Mouse (Mus musculus) retina, postnatal 7 days (tissue): Measurements from ENCODE around the gene Fndc8.

Experiments
- DNase-seq: peaks from one replicate; pipeline ENCODE4 v3.0.0-alpha.2; 2012; ENCODE audit warnings: low read depth, low spot score

The Fndc8 gene

DNA sequence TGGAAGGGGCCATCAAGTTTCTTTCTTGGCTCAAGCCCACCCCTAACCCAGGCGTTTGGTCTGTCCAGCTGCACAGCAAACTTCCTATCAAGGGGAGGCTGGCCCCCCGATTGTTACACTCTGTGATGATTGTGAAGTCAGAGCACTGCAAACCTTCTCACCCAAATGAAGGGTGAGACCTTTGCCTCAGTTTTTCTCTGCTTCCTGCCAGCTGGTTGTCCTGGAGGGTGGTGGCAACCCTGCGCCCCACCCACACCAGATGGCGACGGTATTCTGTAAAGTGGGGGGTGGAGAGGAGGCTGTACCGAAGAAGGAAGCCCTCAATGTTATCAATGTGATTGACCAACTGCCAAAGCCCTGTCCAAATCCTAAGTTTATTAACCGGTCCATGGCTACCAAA lies at the start of gene Fndc8:
Gene Fndc8 (plus strand): TSS at position 189 of the 400 bp plus-strand sequence.
- no peak for DNase-seq

DNA sequence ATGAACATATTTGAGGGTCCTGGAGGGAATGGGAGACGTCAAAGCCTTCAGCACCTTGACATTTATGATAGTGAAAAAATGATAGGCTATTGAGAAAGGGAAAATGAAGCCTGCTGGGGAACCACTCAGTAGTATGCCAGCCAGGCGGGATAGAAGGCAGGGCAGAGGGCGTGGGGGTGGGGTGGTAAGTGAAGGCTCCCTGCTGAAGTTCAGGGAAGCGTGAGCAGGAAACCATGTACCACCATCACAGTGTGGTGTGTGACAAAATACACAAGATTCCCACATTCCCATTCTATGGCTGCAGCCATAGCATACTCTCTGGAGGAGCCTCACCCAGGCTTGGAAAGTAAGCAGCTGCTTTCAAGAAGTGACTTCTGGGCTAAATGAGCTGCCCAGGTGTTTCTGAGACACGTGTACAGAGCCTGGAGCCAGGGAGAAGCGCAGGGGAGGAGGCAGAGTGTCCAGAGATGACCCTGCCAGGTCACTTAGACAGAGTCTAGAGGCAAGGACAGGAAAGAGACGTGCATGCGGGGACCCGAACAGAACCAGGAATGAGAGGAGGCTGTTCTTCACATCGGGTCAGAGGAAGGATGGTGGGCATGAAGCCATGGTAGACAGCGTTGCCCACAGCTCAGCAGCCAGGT lies 47.0 kb upstream of the Fndc8 start:
- DNase-seq, result no peak

DNA sequence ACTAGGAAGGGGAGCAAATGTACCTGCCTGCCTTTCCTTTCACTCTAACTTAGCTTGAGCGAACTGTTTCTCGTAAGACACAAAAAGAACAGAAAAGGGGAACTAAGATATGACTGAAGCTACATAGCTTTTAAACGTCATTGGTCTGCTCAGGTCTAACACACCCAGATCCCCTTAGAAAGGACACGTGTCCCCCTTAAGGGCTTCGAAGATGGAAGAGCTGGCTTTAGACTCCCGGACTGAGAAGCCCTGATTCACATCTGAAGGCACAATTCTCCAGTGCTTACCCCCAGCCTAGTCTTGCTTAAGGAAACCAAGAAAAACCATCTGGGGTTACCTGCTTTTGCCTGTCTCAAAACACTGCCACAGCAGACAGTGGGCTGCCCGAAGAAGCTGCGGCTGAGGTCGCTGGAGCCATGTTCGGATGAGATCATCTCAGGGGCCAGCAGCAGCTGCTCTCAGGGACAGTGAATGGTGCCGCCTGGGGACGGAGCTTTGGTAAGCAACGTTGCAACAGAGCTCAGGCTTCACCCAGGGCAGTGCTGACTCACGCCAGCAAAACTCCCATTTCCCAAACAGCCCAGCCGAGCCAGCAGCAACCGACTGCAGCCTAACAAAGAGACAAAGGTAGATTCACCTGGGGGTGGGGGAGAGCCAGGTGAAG lies 46.4 kb upstream of the Fndc8 start:
- peak; percentile 24 for DNase-seq

- DNase-seq, result no peak
Measured at GRCm38 (mm10) chr11:82846079-82846436, 45.9 kb upstream of the Fndc8 start.

DNA sequence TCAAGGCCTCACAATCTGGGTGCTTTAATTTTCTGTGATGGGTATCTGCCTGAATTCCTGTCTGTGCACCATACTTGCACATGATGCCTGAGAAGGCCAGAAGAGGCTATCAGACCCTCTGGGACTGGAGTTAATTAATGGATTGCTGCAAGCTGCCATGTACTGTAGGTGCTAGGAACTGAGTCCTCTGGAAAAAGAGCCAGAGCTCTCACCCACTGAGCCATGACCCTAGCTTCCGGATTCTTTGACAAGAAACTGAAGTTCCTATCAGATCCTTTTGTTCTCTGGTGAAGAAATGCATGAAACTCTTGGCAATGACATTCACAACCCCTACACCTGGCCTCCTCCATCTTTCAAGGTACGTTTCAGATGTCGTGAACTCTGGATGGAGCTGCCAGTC lies 45.0 kb upstream of the Fndc8 start:
- DNase-seq, result no peak

DNA sequence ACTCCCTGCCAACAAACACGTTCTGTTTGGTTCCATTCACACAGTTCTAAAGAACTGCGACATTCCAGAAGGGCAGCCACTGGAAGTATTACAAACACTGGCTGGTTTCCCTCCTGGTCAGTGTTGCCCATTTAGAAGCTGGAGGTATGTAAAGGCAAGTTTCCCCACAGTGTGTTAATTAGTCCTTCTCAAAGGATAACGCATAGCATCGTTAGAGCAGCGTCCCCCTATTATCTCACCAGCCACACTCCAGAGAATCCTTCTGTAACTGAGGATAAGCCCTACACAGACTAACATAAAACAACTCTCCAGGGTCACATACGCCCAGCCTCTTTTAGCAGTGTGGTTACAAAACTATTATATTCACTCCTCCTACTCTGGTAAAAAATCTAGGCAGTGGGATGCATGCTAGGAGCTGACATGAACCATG lies 44.3 kb upstream of the Fndc8 start:
- no peak for DNase-seq

DNA sequence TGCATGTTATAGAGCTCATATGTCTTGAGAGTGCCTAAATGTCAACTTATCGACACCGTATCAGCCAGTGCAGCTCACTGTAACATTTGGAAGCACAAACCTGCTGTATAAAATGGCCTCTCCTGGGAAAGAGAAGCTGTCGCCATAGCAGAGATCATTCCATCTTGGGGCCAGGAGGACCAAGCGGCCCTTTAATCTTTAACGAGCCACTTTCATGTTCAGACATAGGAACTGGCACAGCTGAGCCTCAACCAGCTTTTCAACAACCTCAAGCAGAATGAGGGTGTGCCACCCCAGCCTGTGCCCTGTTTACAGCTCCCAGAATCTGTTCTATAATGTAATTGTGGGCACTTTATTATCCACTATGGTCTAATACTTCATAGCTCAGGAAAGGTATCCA lies 41.7 kb upstream of the Fndc8 start:
- DNase-seq, result no peak

- no peak for DNase-seq
Measured at GRCm38 (mm10) chr11:82852115-82852514, 39.8 kb upstream of the Fndc8 start.

DNA sequence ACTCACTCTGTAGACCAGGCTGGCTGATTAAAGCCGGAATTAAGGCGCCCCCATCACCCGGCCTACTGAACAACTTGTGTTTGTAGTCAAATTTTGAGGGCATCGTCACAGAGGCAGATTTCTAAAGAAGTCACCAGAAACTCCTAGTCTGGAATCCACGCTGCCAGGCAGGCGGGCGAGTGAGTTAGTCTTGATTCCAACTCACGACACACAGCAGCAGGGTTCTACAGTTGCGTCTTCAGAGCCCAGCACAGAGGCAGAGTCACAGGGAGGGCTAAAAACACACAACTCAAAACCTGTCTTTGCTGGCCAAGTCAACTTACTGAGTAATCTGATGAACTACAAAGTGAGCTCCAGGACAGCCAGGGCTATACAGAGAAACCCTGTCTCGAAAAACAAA lies 39.4 kb upstream of the Fndc8 start:
- no peak for DNase-seq

DNA sequence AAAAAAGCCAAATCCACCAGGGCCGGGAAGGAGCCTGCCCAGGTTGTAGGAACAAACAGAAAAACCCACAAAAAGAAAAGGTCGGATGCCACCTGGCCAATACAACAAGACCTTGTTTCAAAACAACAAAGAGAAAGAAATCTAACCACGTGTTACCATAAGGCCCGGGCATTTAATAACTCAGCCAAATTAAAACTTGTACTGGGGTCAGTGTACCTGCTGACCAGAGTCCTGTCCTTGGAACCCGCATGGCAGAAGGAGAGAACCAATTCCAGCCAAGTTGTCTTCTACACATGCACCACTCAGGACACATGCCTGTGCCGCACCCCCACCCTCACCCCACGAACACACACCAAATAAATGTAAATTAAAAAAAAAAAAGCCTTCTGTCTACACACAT lies 39.0 kb upstream of the Fndc8 start:
- DNase-seq, result no peak

DNA sequence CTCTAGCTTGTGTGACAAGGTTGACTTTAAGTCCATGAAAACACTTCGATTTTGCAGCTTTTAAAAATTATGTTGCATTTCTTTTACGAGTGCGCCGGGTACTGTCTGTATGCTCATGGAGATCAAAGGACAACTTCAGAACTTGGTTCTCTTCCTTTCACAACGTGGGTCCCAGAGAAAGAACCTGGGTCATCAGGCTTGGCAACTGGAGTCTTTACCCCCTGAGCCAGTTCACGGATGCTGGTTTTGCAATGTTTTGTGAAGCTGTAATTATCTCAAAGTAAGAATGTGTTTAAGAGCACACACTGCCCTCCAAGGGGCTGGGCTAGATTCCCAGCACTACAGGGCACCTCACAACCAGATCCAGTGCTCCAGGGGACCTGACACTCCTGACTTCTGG lies 37.8 kb upstream of the Fndc8 start:
- no peak for DNase-seq

DNA sequence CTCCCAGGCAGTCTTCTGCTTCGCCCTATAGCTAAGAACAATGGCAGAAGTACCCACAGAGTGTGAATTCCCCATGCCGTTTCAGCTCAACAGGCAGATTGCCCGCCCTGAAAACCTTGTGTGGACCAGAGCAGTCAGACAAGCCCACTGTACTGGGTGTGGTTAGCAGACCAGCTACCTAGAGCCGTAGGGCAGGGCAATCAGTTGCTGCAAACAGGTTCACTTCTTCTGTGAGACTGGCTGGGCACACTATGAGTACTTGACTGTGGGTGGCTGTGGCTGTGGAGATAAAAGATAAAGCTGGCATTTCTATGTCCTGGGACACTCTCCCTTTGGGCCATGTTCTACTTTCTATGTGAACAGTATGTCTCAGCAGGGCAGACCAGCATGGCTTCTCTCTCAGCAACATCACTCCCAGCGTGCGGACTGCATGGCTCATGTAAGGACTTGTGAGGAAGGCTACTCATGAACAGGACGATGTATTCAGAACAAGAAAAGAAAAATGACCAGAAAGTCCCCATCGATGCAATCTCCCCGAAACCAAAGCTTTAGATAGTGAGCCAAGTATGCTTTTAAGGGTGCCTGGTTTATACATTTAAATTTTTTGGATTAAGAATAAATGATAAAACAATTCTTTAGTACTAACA lies 36.5 kb upstream of the Fndc8 start:
- no peak for DNase-seq

DNA sequence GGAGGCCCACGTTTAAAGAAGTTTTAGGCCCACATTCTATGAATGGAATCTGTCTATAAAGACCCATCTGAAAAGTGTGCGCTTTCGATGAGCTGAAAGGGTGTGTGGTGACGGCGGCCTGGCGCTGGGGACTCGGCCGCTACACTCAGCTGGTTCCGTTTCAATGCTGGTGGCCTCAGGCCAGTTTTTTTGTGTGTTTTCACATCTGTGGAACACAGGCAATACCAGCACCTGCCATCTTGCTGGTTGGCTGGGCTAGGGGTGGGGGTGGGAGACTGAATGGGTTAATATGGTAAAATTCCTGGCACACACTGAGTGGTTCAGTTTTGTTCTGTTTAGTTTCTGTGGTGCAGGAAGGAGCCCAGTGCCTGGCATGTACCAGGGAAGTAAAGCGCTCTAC lies 35.9 kb upstream of the Fndc8 start:
- DNase-seq, result no peak

GRCm38 (mm10) chr11:82857307-82857848 lies 34.5 kb upstream of the Fndc8 start:
- no peak for DNase-seq

DNA sequence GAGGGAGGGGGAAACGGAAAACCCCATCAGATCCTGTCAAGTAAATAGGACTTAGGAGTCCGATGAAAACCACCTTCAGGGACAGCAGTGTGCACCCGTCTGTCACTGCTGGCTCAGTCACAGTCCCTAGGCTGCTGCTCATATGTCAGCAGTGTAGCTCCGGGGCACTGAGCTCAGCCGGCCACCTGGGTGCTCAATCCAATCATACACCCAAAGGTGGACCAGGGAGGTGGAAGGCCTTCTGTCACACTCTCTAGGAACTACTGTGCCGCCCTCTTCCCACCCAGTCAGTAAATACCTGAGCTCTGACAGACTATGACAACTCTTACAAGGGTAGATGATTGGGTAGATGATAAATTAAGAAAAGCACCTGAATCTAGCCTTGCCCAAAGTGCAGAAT lies 31.2 kb upstream of the Fndc8 start:
- no peak for DNase-seq

DNA sequence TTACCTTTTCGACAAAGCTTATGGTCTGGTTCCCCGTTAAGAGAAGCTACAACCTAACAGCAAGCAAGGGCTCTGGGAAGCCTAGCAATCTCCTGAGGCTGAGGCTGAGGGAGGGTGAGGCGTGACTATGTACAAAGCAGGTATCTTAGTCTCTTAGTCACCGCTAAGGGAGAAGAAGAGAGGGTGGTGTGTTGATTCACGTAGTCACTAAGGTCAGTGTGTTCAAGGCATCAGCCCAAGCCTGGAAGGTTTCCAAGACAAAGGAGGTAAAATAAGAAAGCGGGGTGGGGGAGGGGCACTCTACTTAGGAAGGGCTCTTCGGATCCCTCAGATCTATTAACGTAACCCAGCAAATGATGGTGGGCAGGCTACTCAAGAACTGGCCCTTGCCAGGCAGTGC lies 30.4 kb upstream of the Fndc8 start:
- DNase-seq, result no peak

DNA sequence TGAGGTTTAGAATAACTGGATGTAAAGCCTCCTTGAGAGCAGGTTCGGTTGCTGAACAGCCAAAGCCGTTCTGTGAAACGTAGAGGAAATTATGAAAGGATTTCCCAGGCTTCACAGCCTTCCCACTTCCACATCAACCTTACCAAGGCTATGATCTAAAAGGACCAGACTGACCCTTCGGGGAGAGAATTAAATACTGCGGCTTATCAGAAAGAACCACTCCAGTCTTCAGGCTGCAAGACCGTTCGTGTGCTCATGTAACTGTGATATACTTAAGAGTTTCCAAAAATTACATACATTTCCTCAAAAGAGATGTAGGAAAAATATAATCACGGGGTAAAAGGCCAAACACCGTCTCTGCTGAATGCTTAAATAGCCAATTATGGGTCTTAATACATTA lies 29.3 kb upstream of the Fndc8 start:
- no peak for DNase-seq

GRCm38 (mm10) chr11:82863059-82863458 lies 28.9 kb upstream of the Fndc8 start:
- DNase-seq, result no peak

DNA sequence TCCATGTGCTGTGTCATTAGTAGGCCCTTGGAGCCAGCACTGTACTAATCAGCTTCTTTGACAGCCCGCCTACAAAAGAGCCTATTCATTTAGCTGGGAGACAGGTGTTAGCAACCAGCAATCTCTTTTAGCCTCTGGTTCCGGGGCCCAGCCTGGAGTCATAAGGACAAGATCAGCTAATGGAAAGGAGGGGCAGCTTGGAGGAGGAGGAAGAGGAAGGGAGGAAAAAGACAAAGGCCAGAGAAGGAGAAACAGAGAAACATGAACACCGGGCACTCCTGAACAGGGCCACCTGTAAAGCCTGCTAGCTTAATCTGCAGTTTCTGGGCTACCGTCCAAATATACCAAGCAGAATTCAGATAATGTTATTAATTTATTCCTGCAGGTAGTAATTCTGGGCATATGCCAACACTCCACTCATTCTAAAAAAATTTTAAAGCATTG lies 28.4 kb upstream of the Fndc8 start:
- peak; percentile 9 for DNase-seq

- DNase-seq, result no peak
Measured at GRCm38 (mm10) chr11:82865957-82866356, 26.0 kb upstream of the Fndc8 start.

DNA sequence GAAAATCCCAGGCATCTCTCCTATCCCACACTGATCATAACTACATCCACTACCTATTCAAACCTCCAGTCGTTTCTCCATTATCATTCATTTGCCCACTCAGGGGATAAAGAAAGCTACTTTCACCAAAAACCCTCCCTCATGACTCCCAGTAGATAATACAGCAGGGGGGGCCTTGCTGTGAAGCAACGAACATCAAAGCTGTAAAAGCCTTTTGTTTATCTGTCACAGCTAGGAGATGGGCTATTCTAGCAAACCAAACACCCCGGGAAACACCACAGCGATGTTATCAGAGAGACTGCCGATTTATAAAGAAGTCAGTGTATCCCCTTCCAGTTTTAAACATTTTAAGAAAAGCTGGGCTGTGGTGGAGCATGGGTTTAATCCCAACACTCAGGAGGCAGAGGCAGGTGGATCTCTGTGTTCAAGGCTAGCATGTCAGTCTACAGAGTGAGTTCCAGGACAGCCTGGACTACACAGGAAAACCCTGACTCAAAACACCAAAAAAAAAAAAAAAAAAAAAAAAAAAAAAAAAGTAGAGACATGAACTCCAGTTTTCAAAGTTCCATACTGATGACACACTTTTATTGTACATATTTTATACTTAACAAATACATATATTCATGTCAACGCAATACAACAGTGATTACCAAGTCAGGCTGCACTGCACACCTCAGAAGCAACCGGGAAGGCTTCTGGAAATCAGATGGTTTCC lies 24.9 kb upstream of the Fndc8 start:
- no peak for DNase-seq

DNA sequence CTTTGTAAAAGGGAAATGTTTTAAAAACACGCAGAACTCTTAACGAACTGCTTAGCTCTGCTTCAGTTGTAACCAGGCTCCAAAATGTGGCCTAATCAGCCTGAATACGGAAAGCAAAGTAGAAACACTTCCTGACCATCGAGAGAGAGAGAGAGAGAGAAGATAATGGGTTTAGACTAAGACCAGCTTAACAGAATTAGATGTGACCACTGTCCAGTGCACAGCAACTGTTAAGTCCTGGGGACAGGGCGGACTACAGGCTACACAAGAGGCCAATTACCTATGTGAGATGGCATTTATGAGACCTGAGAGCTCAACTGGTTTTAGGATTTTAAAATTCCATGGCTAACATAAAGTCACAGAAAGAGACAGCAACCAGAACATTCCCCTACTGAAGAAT lies 24.0 kb upstream of the Fndc8 start:
- peak; percentile 50 for DNase-seq
